Mouse (Mus musculus) limb, embryonic 11.5 days (tissue): ENCODE data around the gene Lenep. TPM values are rescaled to one million over a fixed set of nuclear protein-coding genes. Genes with fewer than 3 reads are reported as not detected.
A peak's percentile ranks its signal among the peaks of the same experiment; 100 is the strongest.

Experiments
- ATAC-seq: fragments of 200-750 bp; cut with Nextera tagmentation; 2 replicates; pipeline ENCODE4 v1.8.0; 2017; ENCODE audit warnings: low read depth; ENCODE audit not compliant: insufficient number of reproducible peaks, low FRiP score, low TSS enrichment
- DNase-seq: peaks from one replicate; pipeline ENCODE4 v3.0.0-alpha.2; 2015; ENCODE audit warnings: low spot score
- H3K27ac ChIP-seq: fragments of 300-500 bp; sonication (generic); replicated peaks from 2 replicates; pipeline ENCODE4 v1.5.1; 2014; ENCODE audit warnings: low read depth, mild to moderate bottlenecking, low read length
- H3K27me3 ChIP-seq: fragments of 300-500 bp; sonication (generic); 2 replicates; pipeline ENCODE4 v1.6.1; 2014; ENCODE audit warnings: mild to moderate bottlenecking, low read length, mixed read lengths; ENCODE audit not compliant: control insufficient read depth, insufficient read depth
- H3K36me3 ChIP-seq: fragments of 300-500 bp; sonication (generic); 2 replicates; pipeline ENCODE4 v1.6.1; 2014; ENCODE audit warnings: mild to moderate bottlenecking, low read length, moderate library complexity, mixed read lengths; ENCODE audit not compliant: control insufficient read depth, insufficient read depth
- H3K4me1 ChIP-seq: fragments of 300-500 bp; sonication (generic); 2 replicates; pipeline ENCODE4 v1.6.1; 2014; ENCODE audit warnings: low read length, mixed read lengths; ENCODE audit not compliant: control insufficient read depth, insufficient read depth
- H3K4me2 ChIP-seq: fragments of 300-500 bp; sonication (generic); 2 replicates; pipeline ENCODE4 v1.6.1; 2014; ENCODE audit warnings: low read depth, mild to moderate bottlenecking, moderate library complexity; ENCODE audit not compliant: severe bottlenecking
- H3K4me3 ChIP-seq: fragments of 300-500 bp; sonication (generic); 2 replicates; pipeline ENCODE4 v1.5.1; 2014; ENCODE audit warnings: low read depth, low read length
- H3K9ac ChIP-seq: fragments of 300-500 bp; sonication (generic); 2 replicates; pipeline ENCODE4 v1.6.1; 2014; ENCODE audit warnings: mild to moderate bottlenecking, low read length
- H3K9me3 ChIP-seq: fragments of 300-500 bp; sonication (generic); 2 replicates; pipeline ENCODE4 v1.6.1; 2016; ENCODE audit warnings: low read length; ENCODE audit not compliant: control insufficient read depth
- WGBS: fragments of 180-500 bp; shearing (Covaris S2); extraction: QIAGEN DNeasy Blood & Tissue Kit; methylation state at CpG from one replicate; pipeline ENCODE4 v1.1.7; 2014; 5-methylcytosine and 5-hydroxymethylcytosine counted together
- polyA plus RNA-seq: library from polyadenylated mRNA; unstranded; fragments of >200 nt; fragmentation: Nextera tagmentation; extraction: Ambion mirVana; gene quantifications from 2 replicates; pipeline ENCODE4 v1.2.1, GENCODE M21; 2014

Gene Lenep
- polyA plus RNA-seq, 1 experiment from 2014 or later, result 0.61 TPM

DNA sequence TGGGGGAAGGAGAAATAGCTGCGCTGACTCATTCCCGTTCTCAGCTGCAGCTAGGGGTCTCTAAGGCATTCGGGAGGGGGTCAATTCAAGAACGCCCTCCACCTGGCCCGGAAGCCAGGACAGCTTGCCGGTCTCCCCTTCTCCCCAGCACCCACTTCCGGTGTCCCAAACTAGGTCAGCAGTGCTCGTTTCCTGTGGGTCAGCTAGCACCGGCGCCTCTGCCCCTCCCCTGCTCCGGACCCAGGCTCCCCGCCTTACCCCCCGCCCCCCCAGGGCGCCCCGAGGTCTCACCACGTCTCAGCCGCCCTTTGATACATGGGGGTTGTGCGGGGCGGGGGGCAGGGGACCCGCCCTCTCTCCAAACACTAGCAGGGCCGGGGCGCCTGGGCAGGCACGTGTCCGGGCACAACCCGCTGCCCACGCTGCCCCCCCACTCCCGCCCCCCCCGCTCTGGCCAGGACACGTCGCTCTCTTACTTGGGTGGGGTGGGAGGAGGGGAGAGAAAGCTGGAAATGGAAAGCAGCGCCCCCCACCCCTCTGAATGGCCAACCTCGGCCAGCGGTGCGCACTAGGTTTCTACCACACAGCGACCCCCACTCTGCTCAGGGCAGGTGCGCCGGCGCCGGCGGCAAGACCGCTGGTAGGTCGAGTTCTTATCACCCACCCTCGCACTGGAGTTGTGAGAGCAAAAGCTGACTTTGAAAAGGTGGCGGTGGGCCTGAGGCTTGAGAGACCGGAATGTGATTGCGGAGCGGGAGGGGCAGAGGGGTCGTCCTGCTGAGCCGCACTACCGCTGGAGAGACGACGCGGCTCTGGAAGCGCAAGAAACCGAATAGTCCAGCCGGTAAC, 10.7 kb downstream of the Lenep start:
- H3K27ac ChIP-seq, result no peak overlapping the region
- under 1% methylated on average over 49 of the region's 56 CpGs for WGBS
- H3K4me1 ChIP-seq, result peaks cover 38% of the 10 kb centered on the region

DNA sequence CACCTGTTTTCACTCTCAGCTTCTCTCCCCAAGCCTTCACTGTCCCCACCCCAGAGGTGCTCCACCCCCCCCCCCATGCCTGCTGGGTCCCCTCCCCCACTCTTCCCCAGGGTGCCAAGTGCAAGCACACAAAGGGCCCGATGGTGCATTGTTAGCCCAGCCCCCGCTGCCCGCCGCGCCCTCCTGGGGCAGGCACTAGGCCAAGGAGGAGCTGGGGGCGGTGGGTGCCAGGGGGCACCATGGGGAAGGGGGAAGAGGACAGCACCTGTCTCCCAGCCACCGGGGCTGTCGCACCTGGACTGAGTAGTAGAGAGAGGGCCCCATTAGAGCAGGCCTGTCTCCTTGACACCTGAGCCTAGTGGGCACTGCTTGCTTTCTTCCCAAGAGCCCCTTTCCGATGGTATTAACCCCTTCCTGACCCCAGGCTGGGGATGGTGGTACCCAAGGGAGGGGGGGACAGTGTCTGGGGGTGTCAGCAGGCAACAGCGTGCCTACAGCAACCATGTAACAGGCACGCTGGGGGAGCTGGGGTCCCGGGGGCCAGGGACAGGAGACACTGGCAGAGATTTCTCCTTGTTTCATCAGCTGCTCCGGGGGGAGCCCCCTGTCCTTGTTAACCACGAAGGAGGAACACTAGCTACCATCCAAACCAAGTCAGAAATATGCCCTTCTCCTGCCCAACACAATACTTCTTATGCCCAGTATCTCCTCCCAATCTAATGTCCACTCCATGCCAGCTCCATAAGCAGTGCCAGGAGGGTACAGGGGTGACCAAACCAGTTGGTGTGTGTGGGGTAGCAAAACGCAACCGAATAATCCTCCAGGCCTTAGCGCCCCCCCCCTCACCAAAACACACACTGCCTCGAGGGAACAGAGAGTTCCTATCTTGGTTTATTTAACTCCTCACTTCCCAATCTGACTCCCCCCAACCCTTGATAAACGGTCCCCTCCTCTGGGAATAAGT, 11.6 kb downstream of the Lenep start:
- Histone ChIP-seq H3K9ac (no peak overlapping the region), H3K36me3 (no peaks in the 10 kb centered on the region), H3K27ac (no peak overlapping the region), H3K4me1 (peaks cover 39% of the 10 kb centered on the region), H3K4me3 (peak overlapping the region; percentile 50), H3K9me3 (no peaks in the 10 kb centered on the region), H3K4me2 (peak overlapping the region; percentile 99), H3K27me3 (peaks cover 6% of the 10 kb centered on the region; the same call in 1 of the 2 replicates)
- ATAC-seq (no peak), DNase-seq (no peak)
- WGBS, result 9% methylated on average over 19 of the region's 19 CpGs

More for the DNA sequence above, 10.7 kb downstream of the Lenep start:
- H3K9me3 ChIP-seq, result no peaks in the 10 kb centered on the region
- H3K4me2 ChIP-seq, result peak overlapping the region; percentile 99
- peak overlapping the region; percentile 50 for H3K4me3 ChIP-seq
- DNase-seq (peak; percentile 64), ATAC-seq (no peak)
- peak overlapping the region; percentile 56 for H3K9ac ChIP-seq
- peaks cover 6% of the 10 kb centered on the region; the same call in 1 of the 2 replicates for H3K27me3 ChIP-seq
- no peaks in the 10 kb centered on the region for H3K36me3 ChIP-seq

DNA sequence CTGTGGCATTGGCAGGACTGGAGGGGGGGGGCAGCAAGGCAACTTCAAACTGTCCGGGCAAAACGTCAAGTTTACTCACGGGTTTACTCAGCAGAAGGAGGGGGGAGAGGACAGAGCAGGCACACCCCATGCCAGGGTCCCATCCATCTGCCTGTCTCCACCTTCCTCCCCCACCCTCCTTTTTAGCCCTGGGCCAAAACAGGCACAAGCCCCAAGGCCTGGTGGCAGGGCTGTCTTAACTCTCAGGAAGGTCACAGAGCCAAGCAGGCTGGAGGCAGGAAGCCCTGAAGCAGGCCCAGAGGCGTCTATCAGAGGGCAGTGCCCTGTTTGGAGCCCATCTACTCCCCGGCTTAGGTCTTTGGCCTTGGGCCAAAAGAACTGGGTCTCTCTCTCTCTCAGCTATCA, 12.5 kb downstream of the Lenep start:
- Histone ChIP-seq H3K4me3 (no peak overlapping the region), H3K9ac (no peak overlapping the region), H3K4me1 (peaks cover 36% of the 10 kb centered on the region), H3K9me3 (no peaks in the 10 kb centered on the region), H3K36me3 (no peaks in the 10 kb centered on the region), H3K27me3 (peaks cover 6% of the 10 kb centered on the region; the same call in 1 of the 2 replicates), H3K4me2 (no peak overlapping the region), H3K27ac (no peak overlapping the region)
- WGBS, result 50% methylated on average over 5 of the region's 5 CpGs
- DNase-seq (no peak), ATAC-seq (no peak)

DNA sequence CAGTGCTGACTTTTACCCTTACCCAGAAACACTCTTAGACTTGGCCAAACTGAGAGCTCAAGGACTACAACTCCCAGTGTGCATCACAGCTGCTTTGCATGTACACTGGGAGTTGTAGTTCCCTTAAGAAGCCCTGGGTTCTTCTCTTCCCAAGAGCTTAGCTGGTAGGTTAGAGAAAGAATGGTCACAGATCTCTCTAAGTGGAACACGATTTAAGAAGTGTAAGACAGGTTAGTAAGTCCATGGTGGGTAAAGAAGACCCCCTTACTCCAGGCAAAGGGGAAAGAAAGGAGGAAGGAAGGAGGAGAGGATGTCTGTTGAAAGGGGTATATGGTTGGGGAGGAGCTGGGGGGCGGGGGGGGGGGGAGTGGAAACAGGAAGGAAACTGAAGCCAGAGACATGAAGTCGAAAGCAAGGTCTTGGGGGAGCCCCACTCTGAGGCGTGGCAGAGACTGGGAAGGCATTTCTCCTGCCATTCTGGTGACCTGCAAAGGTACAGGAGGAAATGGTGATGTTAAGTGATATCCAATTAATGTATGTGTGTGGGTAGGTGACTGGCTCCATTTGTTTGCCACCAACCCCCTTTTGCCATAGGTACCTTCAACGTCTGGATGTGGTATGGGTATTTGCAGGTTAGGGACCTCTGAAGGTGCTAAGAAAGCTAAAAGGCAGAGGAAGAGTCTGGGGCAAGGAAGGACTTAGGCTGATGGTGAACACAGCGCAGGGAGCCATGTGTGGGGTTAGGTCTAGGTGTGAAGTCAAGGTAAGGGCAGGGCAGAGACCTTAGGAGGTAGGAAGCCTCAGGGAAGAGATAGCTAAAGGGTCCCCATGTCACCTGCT, 13.5 kb downstream of the Lenep start:
- Histone ChIP-seq H3K9me3 (no peaks in the 10 kb centered on the region), H3K36me3 (no peaks in the 10 kb centered on the region), H3K27ac (no peak overlapping the region), H3K27me3 (peaks cover 6% of the 10 kb centered on the region; the same call in 1 of the 2 replicates), H3K4me1 (peaks cover 35% of the 10 kb centered on the region), H3K4me3 (no peak overlapping the region), H3K9ac (no peak overlapping the region), H3K4me2 (no peak overlapping the region)
- 58% methylated on average over 6 of the region's 6 CpGs for WGBS
- DNase-seq (no peak), ATAC-seq (no peak)

GRCm38 (mm10) chr3:89388134-89388881, 14.3 kb downstream of the Lenep start:
- no peaks in the 10 kb centered on the region for H3K9me3 ChIP-seq
- DNase-seq (no peak), ATAC-seq (no peak)
- H3K27ac ChIP-seq, result no peak overlapping the region
- no peak overlapping the region for H3K4me2 ChIP-seq
- no peaks in the 10 kb centered on the region for H3K36me3 ChIP-seq
- 73% methylated on average over 11 of the region's 11 CpGs for WGBS
- peaks cover 31% of the 10 kb centered on the region for H3K4me1 ChIP-seq
- no peak overlapping the region for H3K9ac ChIP-seq
- peaks cover 6% of the 10 kb centered on the region; the same call in 1 of the 2 replicates for H3K27me3 ChIP-seq
- no peak overlapping the region for H3K4me3 ChIP-seq

DNA sequence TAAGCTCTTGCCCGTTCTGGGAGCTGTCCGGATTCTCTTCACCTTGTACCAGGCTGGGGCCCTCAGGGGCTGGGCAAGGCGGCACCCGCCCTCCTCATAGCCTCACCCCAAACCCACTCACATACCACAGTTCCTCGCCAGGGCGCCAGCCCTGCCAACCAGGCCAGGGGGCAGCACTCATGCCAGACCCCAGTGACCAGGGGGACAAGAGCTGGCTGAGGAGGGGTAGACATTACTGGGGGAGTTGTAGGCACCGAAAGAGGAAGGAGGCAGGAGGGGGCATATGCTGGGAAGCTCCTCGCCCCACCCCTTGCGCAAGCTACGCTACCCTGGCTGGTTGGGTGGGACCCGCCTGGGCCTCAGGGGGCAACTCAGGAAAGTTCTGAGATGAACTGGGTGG, 15.0 kb downstream of the Lenep start:
- H3K4me3 ChIP-seq, result no peak overlapping the region
- no peak for ATAC-seq
- no peaks in the 10 kb centered on the region for H3K36me3 ChIP-seq
- H3K9ac ChIP-seq, result no peak overlapping the region
- H3K4me1 ChIP-seq, result peaks cover 29% of the 10 kb centered on the region
- no peak overlapping the region for H3K4me2 ChIP-seq
- H3K27me3 ChIP-seq, result peaks cover 4% of the 10 kb centered on the region; the same call in 1 of the 2 replicates
- 83% methylated on average over 11 of the region's 11 CpGs for WGBS
- DNase-seq, result no peak
- no peak overlapping the region for H3K27ac ChIP-seq
- H3K9me3 ChIP-seq, result no peaks in the 10 kb centered on the region

GRCm38 (mm10) chr3:89386438-89387420, 15.9 kb downstream of the Lenep start:
- DNase-seq (no peak), ATAC-seq (no peak)
- H3K27me3 ChIP-seq, result no peaks in the 10 kb centered on the region
- H3K4me3 ChIP-seq, result no peak overlapping the region
- no peaks in the 10 kb centered on the region for H3K9me3 ChIP-seq
- H3K4me2 ChIP-seq, result no peak overlapping the region
- H3K4me1 ChIP-seq, result peaks cover 20% of the 10 kb centered on the region
- H3K36me3 ChIP-seq, result no peaks in the 10 kb centered on the region
- 0 out of 2 replicates have a peak overlapping the region, but pooled peaks have one; percentile 22 for H3K9ac ChIP-seq
- 51% methylated on average over 17 of the region's 17 CpGs for WGBS
- H3K27ac ChIP-seq, result no peak overlapping the region
